Mouse (Mus musculus): ENCODE results near the gene Sytl2. TPM values are rescaled to one million over a fixed set of nuclear protein-coding genes. Genes with fewer than 3 reads are reported as not detected.

Gene Sytl2
- total RNA-seq (2012; rRNA removed) (not detected in 2 replicates), polyA plus RNA-seq (2012; ENCODE audit: insufficient read depth in 1 of 2, insufficient read length in 2 of 2, low read depth in 1 of 2, low replicate concordance in 2 of 2, missing spikeins in 1 of 2) (not detected)

GRCm38 (mm10) chr7:90301942-90302646 lies at the start of gene Sytl2:
Gene Sytl2, plus strand, starts transcription at chr7:90302252.
- no peak within 1 kb of the TSS for H3K4me3 ChIP-seq (ENCODE audit: control insufficient read depth in 1 of 2, insufficient read depth in 1 of 2, low read depth in 2 of 2, low read length in 2 of 2)
- DNase-seq (ENCODE audit: low read depth, low spot score) = no peak
- peaks cover 0 to 3% of the 10 kb centered on the region in 2 experiments; a peak in 2 of 4 replicates for H3K27me3 ChIP-seq (ENCODE audit: control insufficient read depth in 1 of 2, insufficient read depth in 2 of 2, low read length in 2 of 2)

GRCm38 (mm10) chr7:90252946-90253345 lies 49.1 kb upstream of the Sytl2 start:
- Histone ChIP-seq H3K36me3 (ENCODE audit: control insufficient read depth in 1 of 2, insufficient read depth in 2 of 2, low read length in 2 of 2) (no peaks in the 10 kb centered on the region), H3K9me3 (replicated peaks; ENCODE audit: insufficient read depth, low read length) (no peaks in the 10 kb centered on the region), H3K27ac (ENCODE audit: control insufficient read depth, low read depth, low read length) (no peak overlapping the region), H3K79me2 (ENCODE audit: control insufficient read depth, insufficient read depth, low read length, poor library complexity) (no peaks in the 10 kb centered on the region), H3K4me1 (ENCODE audit: control insufficient read depth in 1 of 2, insufficient read depth in 2 of 2, low read length in 2 of 2) (no peaks in the 10 kb centered on the region), H3K4me3 (ENCODE audit: control insufficient read depth in 1 of 2, insufficient read depth in 1 of 2, low read depth in 2 of 2, low read length in 2 of 2) (no peak overlapping the region), H3K9ac (ENCODE audit: control insufficient read depth, low read depth, low read length, poor library complexity, severe bottlenecking) (no peak overlapping the region), H3K27me3 (ENCODE audit: control insufficient read depth in 1 of 2, insufficient read depth in 2 of 2, low read length in 2 of 2) (no peaks in the 10 kb centered on the region)
- TF ChIP-seq SMC3 (IDR thresholded peaks at IDR 0.05; ENCODE audit: low read depth, low read length) = peak; percentile 59
- TF ChIP-seq UBTF (IDR thresholded peaks at IDR 0.05; ENCODE audit: borderline replicate concordance, insufficient read depth, low read depth, low read length) = no peak
- peak; percentile 32 for TF ChIP-seq RAD21 (IDR thresholded peaks at IDR 0.05; ENCODE audit: low read depth, low read length)
- TF ChIP-seq CTCF (IDR thresholded peaks at IDR 0.05 in 2 of 3, conservative IDR thresholded peaks at IDR 0.05 in 1 of 3; ENCODE audit: control insufficient read depth in 1 of 3, insufficient read depth in 1 of 3, low read depth in 2 of 3, low read length in 3 of 3, poor library complexity in 1 of 3, severe bottlenecking in 1 of 3) = peak in 1 of 3 experiments; percentile 46; a peak in 3 of 6 replicates
- peak; percentile 17 for DNase-seq (ENCODE audit: low read depth, low spot score)

More at GRCm38 (mm10) chr7:90301942-90302646, at the start of gene Sytl2:
- H3K4me1 ChIP-seq (ENCODE audit: control insufficient read depth in 1 of 2, insufficient read depth in 2 of 2, low read length in 2 of 2) = no peaks in the 10 kb centered on the region
- H3K27ac ChIP-seq (ENCODE audit: control insufficient read depth, low read depth, low read length) = no peak within 1 kb of the TSS
- TF ChIP-seq CHD2 (IDR thresholded peaks at IDR 0.05; ENCODE audit: low read length) = no peak
- H3K36me3 ChIP-seq (ENCODE audit: control insufficient read depth in 1 of 2, insufficient read depth in 2 of 2, low read length in 2 of 2) = no peaks in the 10 kb centered on the region
- H3K79me2 ChIP-seq (ENCODE audit: control insufficient read depth, insufficient read depth, low read length, poor library complexity) = no peaks in the 10 kb centered on the region
- no peak within 1 kb of the TSS for H3K9ac ChIP-seq (ENCODE audit: control insufficient read depth, low read depth, low read length, poor library complexity, severe bottlenecking)
- no peaks in the 10 kb centered on the region for H3K9me3 ChIP-seq (replicated peaks; ENCODE audit: insufficient read depth, low read length)

GRCm38 (mm10) chr7:90258701-90259100 lies 43.4 kb upstream of the Sytl2 start:
- H3K9me3 ChIP-seq (replicated peaks; ENCODE audit: insufficient read depth, low read length) = no peaks in the 10 kb centered on the region
- H3K27me3 ChIP-seq (ENCODE audit: control insufficient read depth in 1 of 2, insufficient read depth in 2 of 2, low read length in 2 of 2) = peaks cover 1 to 4% of the 10 kb centered on the region in 2 experiments; a peak in 1 of 4 replicates
- no peaks in the 10 kb centered on the region for H3K36me3 ChIP-seq (ENCODE audit: control insufficient read depth in 1 of 2, insufficient read depth in 2 of 2, low read length in 2 of 2)
- H3K27ac ChIP-seq (ENCODE audit: control insufficient read depth, low read depth, low read length) = no peak overlapping the region
- H3K4me1 ChIP-seq (ENCODE audit: control insufficient read depth in 1 of 2, insufficient read depth in 2 of 2, low read length in 2 of 2) = no peaks in the 10 kb centered on the region
- no peak overlapping the region for H3K9ac ChIP-seq (ENCODE audit: control insufficient read depth, low read depth, low read length, poor library complexity, severe bottlenecking)
- no peaks in the 10 kb centered on the region for H3K79me2 ChIP-seq (ENCODE audit: control insufficient read depth, insufficient read depth, low read length, poor library complexity)
- no peak overlapping the region for H3K4me3 ChIP-seq (ENCODE audit: control insufficient read depth in 1 of 2, insufficient read depth in 1 of 2, low read depth in 2 of 2, low read length in 2 of 2)
- DNase-seq (ENCODE audit: low read depth, low spot score) = no peak
- no peak for TF ChIP-seq EP300 (IDR thresholded peaks at IDR 0.05; ENCODE audit: low read depth in 1 of 2, low read length in 2 of 2)
- TF ChIP-seq ZC3H11A (IDR thresholded peaks at IDR 0.05; ENCODE audit: low read depth, low read length) = no peak
- TF ChIP-seq CHD2 (IDR thresholded peaks at IDR 0.05; ENCODE audit: low read length) = no peak
- TF ChIP-seq MYC (IDR thresholded peaks at IDR 0.05; ENCODE audit: low read depth, low read length) = no peak
- TF ChIP-seq MEF2A (IDR thresholded peaks at IDR 0.05; ENCODE audit: extremely low read depth, insufficient replicate concordance, low read depth, low read length, poor library complexity, severe bottlenecking) = no peak
- TF ChIP-seq JUND (IDR thresholded peaks at IDR 0.05; ENCODE audit: low read depth, low read length) = no peak
- no peak for TF ChIP-seq SIN3A (IDR thresholded peaks at IDR 0.05; ENCODE audit: low read length)
- no peak for TF ChIP-seq POLR2AphosphoS2 (IDR thresholded peaks at IDR 0.05; ENCODE audit: low read length)
- TF ChIP-seq RCOR1 (IDR thresholded peaks at IDR 0.05; ENCODE audit: low read depth, low read length) = no peak
- TF ChIP-seq GABPA (IDR thresholded peaks at IDR 0.05; ENCODE audit: low read depth, low read length) = no peak
- TF ChIP-seq ZKSCAN1 (IDR thresholded peaks at IDR 0.05; ENCODE audit: low read depth, low read length) = no peak
- no peak for TF ChIP-seq HCFC1 (IDR thresholded peaks at IDR 0.05; ENCODE audit: low read depth, low read length)
- TF ChIP-seq POLR2AphosphoS5 (IDR thresholded peaks at IDR 0.05; ENCODE audit: borderline replicate concordance, low read depth, low read length) = no peak
- no peak for TF ChIP-seq RAD21 (IDR thresholded peaks at IDR 0.05; ENCODE audit: low read depth, low read length)
- TF ChIP-seq MYB (IDR thresholded peaks at IDR 0.05; ENCODE audit: low read depth, low read length) = no peak
- TF ChIP-seq USF1 (IDR thresholded peaks at IDR 0.05; ENCODE audit: low read depth, low read length) = no peak
- TF ChIP-seq POLR2A (IDR thresholded peaks at IDR 0.05; ENCODE audit: control insufficient read depth in 1 of 2, insufficient read depth in 1 of 2, low read depth in 1 of 2, low read length in 2 of 2, poor library complexity in 1 of 2) = no peak
- no peak for TF ChIP-seq KAT2A (conservative IDR thresholded peaks at IDR 0.05; ENCODE audit: low read depth, low read length)
